Mouse (Mus musculus) frontal cortex, postnatal 36 days (tissue): ENCODE measurements at regions not wholly inside any gene's neighbourhood (a gene's known extent, or its start where the extent isn't known, plus 50 kb on each side); places are given as distances from the start of the nearest gene placed in this dataset.

ENCODE experiments used
- DNase-seq, 2 experiments: peaks; one replicate each; pipeline ENCODE4 v3.0.0; 2022; ENCODE audit warnings: low spot score in 2 of 2

GRCm38 (mm10) chr9:47389901-47390300 lies 140.1 kb upstream of the Cadm1 start:
- no peak for DNase-seq

- DNase-seq: no peak
Observed at GRCm38 (mm10) chr9:47391669-47392068, 138.3 kb upstream of the Cadm1 start.

- DNase-seq: no peak
Observed at GRCm38 (mm10) chr9:47399598-47399997, 130.4 kb upstream of the Cadm1 start.

GRCm38 (mm10) chr9:47400117-47400823 lies 129.7 kb upstream of the Cadm1 start:
- no peak for DNase-seq

GRCm38 (mm10) chr9:47401511-47401910 lies 128.5 kb upstream of the Cadm1 start:
- DNase-seq: peak; percentile 24 to 31

GRCm38 (mm10) chr9:47403317-47403716 lies 126.7 kb upstream of the Cadm1 start:
- no peak for DNase-seq

GRCm38 (mm10) chr9:47404821-47405220 lies 125.2 kb upstream of the Cadm1 start:
- no peak for DNase-seq

GRCm38 (mm10) chr9:47405547-47405946 lies 124.4 kb upstream of the Cadm1 start:
- no peak for DNase-seq

- DNase-seq: peak in 1 of 2 experiments; percentile 30
Observed at GRCm38 (mm10) chr9:47407007-47407670, 122.8 kb upstream of the Cadm1 start.

- DNase-seq: no peak
Observed at GRCm38 (mm10) chr9:47408061-47408460, 121.9 kb upstream of the Cadm1 start.

GRCm38 (mm10) chr9:47409579-47409978 lies 120.4 kb upstream of the Cadm1 start:
- DNase-seq: no peak

- DNase-seq: no peak
Observed at GRCm38 (mm10) chr9:47412786-47413185, 117.2 kb upstream of the Cadm1 start.

GRCm38 (mm10) chr9:47414350-47414988 lies 115.5 kb upstream of the Cadm1 start:
- no peak for DNase-seq

GRCm38 (mm10) chr9:47422151-47422599 lies 107.8 kb upstream of the Cadm1 start:
- DNase-seq: peak in 1 of 2 experiments; percentile 38

- peak; percentile 50 to 75 for DNase-seq
Observed at GRCm38 (mm10) chr9:47422741-47423461, 107.1 kb upstream of the Cadm1 start.

- DNase-seq: no peak
Observed at GRCm38 (mm10) chr9:47423462-47423832, 106.5 kb upstream of the Cadm1 start.

- DNase-seq: no peak
Observed at GRCm38 (mm10) chr9:47424191-47424590, 105.8 kb upstream of the Cadm1 start.

GRCm38 (mm10) chr9:47426712-47427111 lies 103.3 kb upstream of the Cadm1 start:
- no peak for DNase-seq

GRCm38 (mm10) chr9:47428710-47429341 lies 101.1 kb upstream of the Cadm1 start:
- DNase-seq: no peak

- no peak for DNase-seq
Observed at GRCm38 (mm10) chr9:47429691-47430090, 100.3 kb upstream of the Cadm1 start.

- DNase-seq: no peak
Observed at GRCm38 (mm10) chr9:47432715-47433114, 97.3 kb upstream of the Cadm1 start.

GRCm38 (mm10) chr9:47433185-47433584 lies 96.8 kb upstream of the Cadm1 start:
- DNase-seq: no peak
